Mouse (Mus musculus) kidney, postnatal 36 days (tissue): ENCODE data around the gene Foxo1.

Source experiments
- DNase-seq, 2 experiments: peaks; one replicate each; pipeline ENCODE4 v3.0.0; 2021 to 2022; ENCODE audit warnings: mixed read lengths in 2 of 2

The Foxo1 gene

GRCm38 (mm10) chr3:52268737-52269513 is 789 bp downstream of the Foxo1 start:
- DNase-seq = peak; percentile 76 to 89

- DNase-seq = peak; percentile 92 to 93
Observed at GRCm38 (mm10) chr3:52269514-52270351, 1.6 kb downstream of the Foxo1 start.

GRCm38 (mm10) chr3:52270511-52270910 is 2.4 kb downstream of the Foxo1 start:
- peak in 1 of 2 experiments; percentile 18 for DNase-seq

DNA sequence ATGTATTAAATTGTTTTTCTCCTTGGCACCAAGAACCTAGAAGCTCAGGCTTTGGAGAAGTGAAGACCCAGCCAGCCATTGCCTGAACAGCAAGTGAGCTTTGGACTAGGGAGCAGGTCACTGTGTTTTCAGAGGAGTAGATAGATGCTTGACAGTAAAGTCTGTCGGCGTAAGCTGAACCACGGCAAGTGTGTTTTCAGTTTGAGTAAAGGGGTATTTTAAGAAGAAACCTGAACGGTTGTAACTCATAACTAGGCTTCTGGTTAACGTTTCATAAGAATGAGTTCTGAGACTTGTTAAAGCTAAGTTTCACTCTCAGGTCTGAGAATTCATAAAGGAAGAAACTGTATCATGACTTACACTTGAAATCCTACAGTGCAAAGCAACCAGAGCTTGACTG is 3.2 kb downstream of the Foxo1 start:
- DNase-seq = peak; percentile 47 to 63

DNA sequence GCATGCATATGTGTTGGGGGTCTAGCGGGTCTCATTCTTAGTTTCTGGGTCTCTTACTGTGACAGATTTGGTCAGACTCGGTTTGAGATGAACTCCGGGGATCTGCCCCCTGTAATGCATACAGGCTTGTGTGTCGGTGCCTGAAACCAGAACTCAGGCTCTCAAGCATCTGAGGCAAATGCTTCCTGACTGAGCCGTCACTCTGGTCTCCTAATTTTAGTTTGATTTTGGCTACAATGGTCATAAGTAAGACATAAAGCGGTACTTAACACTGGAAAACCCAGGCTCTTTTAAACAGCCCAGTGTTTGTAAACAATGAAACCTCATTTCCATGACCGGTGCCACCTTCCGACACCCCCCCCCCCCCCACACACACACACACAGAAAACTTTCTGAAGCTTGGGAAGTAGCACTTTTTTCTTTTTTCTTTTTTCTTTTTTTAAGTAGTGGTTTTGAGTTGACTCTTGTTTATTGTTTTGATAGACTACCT is 4.3 kb downstream of the Foxo1 start:
- DNase-seq = no peak

- no peak for DNase-seq
Observed at GRCm38 (mm10) chr3:52274475-52274874, 6.3 kb downstream of the Foxo1 start.

- no peak for DNase-seq
Observed at GRCm38 (mm10) chr3:52275037-52275555, 7.0 kb downstream of the Foxo1 start.

GRCm38 (mm10) chr3:52280681-52281080 is 12.5 kb downstream of the Foxo1 start:
- DNase-seq = no peak

- DNase-seq = no peak
Observed at GRCm38 (mm10) chr3:52281882-52282281, 13.7 kb downstream of the Foxo1 start.

- no peak for DNase-seq
Observed at GRCm38 (mm10) chr3:52282369-52282768, 14.2 kb downstream of the Foxo1 start.

- no peak for DNase-seq
Observed at GRCm38 (mm10) chr3:52283521-52283920, 15.4 kb downstream of the Foxo1 start.

DNA sequence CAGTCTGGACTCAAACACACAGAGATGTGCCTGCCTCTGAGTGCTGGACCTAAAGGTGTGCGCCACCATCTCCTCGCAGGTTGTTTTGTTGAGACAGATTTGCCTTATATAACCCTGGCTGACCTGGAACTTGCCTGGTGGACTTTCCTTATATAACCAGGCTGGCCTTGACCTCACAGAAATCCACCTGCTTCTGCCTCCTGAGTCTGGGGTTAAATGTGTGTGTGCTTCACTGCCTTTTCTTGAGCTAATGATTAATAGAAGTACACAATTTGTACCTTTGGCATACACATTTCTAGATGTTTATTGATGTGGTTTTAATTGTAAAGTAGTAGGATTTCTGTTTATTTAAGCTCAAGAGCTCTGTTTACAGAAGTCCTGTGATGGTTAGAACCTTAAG is 22.7 kb downstream of the Foxo1 start:
- DNase-seq = peak; percentile 36 to 68

GRCm38 (mm10) chr3:52292498-52292897 is 24.4 kb downstream of the Foxo1 start:
- DNase-seq = no peak

DNA sequence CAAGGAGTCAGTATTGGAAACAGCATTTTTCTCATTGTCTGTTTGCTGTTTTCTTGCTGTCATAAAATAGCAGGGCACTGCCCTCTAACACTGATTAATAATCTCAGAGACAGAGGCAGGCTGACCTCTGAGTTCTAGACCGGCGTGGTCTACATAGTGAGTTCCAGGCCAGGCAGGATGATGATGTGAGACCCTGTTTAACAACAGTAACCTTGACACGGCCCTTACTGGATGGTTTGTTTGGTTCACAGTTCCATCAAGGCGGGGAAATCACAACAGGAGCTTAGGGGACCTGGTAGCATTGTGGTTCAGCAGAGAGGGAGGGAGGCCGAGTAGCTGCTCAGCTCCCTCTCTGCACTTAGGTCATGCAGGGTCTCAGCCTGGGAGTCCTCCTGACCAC is 25.8 kb downstream of the Foxo1 start:
- no peak for DNase-seq

- no peak for DNase-seq
Observed at GRCm38 (mm10) chr3:52295688-52296087, 27.6 kb downstream of the Foxo1 start.

GRCm38 (mm10) chr3:52296224-52296760 is 28.2 kb downstream of the Foxo1 start:
- DNase-seq = no peak

DNA sequence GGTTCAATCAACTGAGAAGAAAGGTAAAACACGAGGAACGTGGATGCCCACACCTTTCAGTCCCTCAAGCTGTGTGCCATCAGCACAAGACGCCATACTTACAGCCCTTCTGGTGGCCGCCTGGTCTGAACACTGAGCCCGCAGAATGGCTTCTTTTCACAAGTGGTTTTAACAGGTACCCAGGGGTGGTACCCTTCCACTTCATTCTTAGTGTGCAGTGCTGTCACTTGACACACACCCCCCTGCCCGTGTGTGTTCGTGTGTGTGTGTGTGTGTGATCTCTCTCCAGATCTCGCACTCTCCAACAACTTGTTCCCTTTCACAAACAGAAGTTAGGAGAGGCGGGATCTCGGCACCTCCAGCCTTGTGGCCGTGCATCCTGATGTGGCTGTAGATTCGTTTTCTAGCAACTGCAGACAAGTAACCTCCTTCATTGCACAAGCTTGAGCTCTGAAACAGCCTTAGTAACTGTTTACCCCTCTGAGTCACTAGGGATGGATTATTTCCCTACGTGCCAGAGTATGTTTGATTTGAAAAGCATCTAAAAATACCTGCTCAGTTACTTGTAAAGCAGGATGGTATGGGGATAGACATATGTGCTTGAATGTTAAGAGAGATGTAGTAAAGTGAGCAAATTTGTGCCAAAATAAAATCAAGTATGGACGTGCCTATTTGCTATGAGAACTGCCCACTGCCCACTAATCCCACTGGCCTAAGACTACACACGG is 29.3 kb downstream of the Foxo1 start:
- DNase-seq = no peak

DNA sequence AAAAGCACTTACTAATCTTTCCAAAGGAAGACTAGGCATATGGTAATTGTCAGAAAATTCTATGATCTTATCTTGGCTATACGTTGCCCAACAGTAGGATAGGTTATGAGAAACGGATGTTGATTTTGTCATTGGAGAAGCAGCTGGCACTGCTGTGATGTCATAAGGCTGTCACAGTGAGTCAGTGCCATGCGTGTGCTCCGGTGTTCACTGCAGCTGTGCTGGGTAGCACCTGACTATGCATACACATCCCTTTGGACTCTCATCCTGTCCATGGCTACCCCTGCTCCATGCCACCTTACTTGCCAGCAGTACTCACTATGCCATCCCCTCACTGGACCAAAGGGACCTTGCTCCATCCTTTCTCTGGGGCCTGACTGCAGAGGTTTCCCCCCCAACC is 30.5 kb downstream of the Foxo1 start:
- no peak for DNase-seq

DNA sequence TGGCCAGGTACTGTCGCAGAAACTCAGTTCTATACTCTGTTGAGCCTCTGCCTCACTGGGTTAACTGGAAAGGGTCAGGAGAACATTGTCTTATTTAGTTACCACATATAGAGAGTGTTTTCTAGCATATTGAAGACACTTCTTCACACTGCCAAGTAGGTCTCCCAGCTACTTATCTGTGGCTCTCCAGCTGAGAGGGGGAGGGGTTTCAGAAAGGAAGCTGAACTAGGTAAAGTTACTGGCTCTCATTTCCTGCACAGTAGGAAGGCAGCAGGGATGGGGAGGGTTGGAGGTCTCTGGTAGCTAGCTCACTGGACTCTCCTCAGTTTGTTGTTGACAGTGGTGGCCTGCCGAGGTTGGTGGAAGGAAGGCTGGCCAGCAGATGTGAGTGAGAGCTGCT is 31.2 kb downstream of the Foxo1 start:
- peak; percentile 27 to 30 for DNase-seq

DNA sequence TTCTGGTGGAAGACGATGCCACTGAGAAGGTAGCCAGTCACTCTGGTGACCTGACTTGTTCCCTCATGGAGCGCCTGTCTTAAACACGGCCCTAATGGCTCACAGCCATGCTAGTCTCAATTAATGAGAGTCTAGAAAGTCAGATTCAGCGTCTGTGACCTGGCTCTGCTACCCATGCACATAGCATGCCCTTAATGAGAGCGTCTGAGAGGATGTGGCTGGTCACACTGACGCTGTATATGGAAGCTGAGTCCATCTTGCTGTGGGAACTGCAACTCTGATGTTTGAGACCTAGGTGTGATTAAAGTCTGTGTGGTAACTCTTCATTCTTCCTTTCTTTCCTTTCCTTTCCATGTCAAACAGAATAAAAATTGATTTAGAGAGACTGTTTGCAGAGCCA is 32.4 kb downstream of the Foxo1 start:
- no peak for DNase-seq

DNA sequence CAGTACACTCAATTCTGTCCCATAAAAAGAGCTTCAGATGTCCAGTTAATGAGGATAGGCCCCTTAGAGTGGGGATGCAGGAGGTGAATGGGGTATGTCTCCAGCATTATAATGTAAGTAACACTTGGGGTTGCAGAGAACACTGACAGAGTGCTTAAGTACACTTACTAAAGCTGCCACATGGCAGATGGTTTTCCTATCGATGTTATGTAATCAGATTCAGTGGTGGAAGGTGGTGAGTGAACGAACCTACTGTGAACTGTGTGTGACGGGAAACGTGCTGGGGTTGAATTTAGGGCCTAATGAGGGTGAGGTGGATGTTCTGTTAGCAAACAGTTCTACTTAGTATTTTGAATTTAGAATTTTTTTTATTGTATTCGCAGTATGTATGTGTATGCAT is 35.2 kb downstream of the Foxo1 start:
- no peak for DNase-seq

DNA sequence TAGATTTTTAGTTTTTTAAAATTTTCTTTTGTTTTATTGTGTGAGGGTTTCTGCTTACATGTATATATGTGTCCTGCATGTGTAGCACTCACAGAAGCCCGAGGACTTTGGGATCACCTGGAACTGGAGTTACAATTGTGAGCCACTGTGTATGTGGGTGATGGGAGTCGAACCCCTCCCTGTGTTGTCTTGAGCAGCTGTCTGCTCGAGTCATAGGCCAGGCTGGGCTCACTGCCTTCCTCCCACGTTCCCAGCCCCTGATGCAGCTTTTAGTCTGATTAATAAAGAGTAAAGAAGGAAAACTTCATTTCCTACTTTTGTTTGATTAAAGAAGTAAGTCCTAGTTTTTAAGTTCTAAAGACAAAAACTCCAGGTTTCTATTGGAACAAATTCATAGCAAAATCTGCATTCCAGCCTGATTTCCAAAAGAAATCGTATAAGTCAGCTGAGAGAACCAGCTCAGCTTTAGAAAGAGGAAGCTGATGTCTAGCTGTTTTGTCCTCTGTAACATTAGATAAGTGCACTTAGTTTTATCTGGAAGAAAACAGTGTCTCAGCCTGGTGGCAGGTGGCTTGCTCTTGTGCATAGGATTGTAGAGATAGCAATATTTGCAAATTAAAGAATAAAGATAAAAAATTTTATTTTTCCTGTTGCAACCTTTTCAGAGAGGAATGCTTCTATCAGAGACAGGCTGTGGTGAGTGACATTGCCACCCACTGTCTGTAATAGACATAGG is 40.6 kb downstream of the Foxo1 start:
- no peak for DNase-seq
